Mouse (Mus musculus): ENCODE data around the gene Zbtb16. TPM values are rescaled to one million over a fixed set of nuclear protein-coding genes. Genes with fewer than 3 reads are reported as not detected.

The Zbtb16 gene
- polyA plus RNA-seq, 1 experiment from 2014 or later: 1.00 TPM

DNA sequence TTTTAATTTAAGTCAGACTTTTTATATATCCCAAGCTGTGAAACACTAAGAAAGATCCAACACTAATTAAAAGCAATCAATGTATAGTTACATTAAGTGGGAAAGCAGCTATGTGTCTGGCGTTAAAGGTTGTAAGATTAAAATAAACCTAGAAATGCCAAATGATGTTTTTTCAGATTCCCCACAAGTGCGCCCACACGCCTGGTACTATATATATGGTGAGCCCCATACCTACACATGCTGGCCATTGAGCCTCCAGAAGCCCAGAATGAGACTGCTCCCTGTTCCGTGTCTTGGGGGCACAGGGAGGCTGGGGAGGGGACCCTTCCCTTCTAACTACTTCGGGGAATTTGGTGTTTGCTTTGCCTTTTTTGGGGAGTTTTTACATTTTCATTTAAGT, 34.7 kb downstream of the Zbtb16 start:
- no peak overlapping the region for H3K9ac ChIP-seq
- no peaks in the 10 kb centered on the region for H3K9me3 ChIP-seq (replicated peaks)
- no peak overlapping the region for H3K27ac ChIP-seq (ENCODE audit: poor library complexity, severe bottlenecking)
- no peak overlapping the region for H3K4me3 ChIP-seq
- no peak for ATAC-seq (ENCODE audit: insufficient number of reproducible peaks, low FRiP score)
- H3K36me3 ChIP-seq: no peaks in the 10 kb centered on the region
- no peak overlapping the region for H3K4me2 ChIP-seq
- 85% methylated on average over 5 of the region's 5 CpGs for WGBS
- peaks cover 4% of the 10 kb centered on the region for H3K4me1 ChIP-seq (replicated peaks)
- H3K27me3 ChIP-seq (replicated peaks): 0 out of 2 replicates have a peak, but pooled peaks cover 10% of the 10 kb centered on the region

GRCm38 (mm10) chr9:48800627-48801026, 35.4 kb downstream of the Zbtb16 start:
- Histone ChIP-seq H3K4me2 (no peak overlapping the region), H3K9ac (no peak overlapping the region), H3K4me3 (no peak overlapping the region), H3K9me3 (replicated peaks) (no peaks in the 10 kb centered on the region), H3K27me3 (replicated peaks) (0 out of 2 replicates have a peak, but pooled peaks cover 11% of the 10 kb centered on the region), H3K4me1 (replicated peaks) (peaks cover 10% of the 10 kb centered on the region), H3K27ac (ENCODE audit: poor library complexity, severe bottlenecking) (no peak overlapping the region), H3K36me3 (no peaks in the 10 kb centered on the region)
- ATAC-seq (ENCODE audit: insufficient number of reproducible peaks, low FRiP score): no peak
- 78% methylated on average over 8 of the region's 8 CpGs for WGBS

GRCm38 (mm10) chr9:48798044-48798443, 38.0 kb downstream of the Zbtb16 start:
- Histone ChIP-seq H3K27ac (ENCODE audit: poor library complexity, severe bottlenecking) (no peak overlapping the region), H3K4me1 (replicated peaks) (peaks cover 19% of the 10 kb centered on the region), H3K36me3 (no peaks in the 10 kb centered on the region), H3K4me2 (no peak overlapping the region), H3K4me3 (no peak overlapping the region), H3K9me3 (replicated peaks) (no peaks in the 10 kb centered on the region), H3K9ac (no peak overlapping the region), H3K27me3 (replicated peaks) (peaks cover 24% of the 10 kb centered on the region)
- WGBS: 80% methylated on average over 6 of the region's 6 CpGs
- no peak for ATAC-seq (ENCODE audit: insufficient number of reproducible peaks, low FRiP score)

GRCm38 (mm10) chr9:48796267-48796822, 39.7 kb downstream of the Zbtb16 start:
- no peak overlapping the region for H3K4me3 ChIP-seq
- 41% methylated on average over 11 of the region's 11 CpGs for WGBS
- H3K9me3 ChIP-seq (replicated peaks): no peaks in the 10 kb centered on the region
- H3K4me2 ChIP-seq: no peak overlapping the region
- H3K9ac ChIP-seq: no peak overlapping the region
- H3K27ac ChIP-seq (ENCODE audit: poor library complexity, severe bottlenecking): no peak overlapping the region
- H3K36me3 ChIP-seq: no peaks in the 10 kb centered on the region
- no peak for ATAC-seq (ENCODE audit: insufficient number of reproducible peaks, low FRiP score)
- peaks cover 37% of the 10 kb centered on the region for H3K27me3 ChIP-seq (replicated peaks)
- peaks cover 19% of the 10 kb centered on the region for H3K4me1 ChIP-seq (replicated peaks)

DNA sequence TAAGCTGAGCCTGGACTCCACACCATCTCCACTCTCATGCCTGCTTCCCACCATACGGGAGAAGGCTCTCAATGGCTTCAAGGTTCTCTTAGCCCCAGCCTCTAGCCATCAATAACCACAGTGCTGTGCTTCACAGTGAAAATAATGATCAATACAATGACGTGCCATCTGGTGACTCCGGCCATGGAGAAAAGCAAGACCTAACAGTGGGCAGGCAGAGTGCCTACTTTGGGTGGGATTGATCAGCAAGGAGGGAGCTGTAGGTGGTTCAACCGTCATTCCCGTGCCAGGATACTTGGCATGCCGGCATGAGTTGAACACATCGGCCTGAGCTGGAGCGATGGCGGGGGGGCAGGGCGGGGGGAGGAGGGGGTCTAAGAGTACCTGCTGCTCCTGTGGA, 40.3 kb downstream of the Zbtb16 start:
- Histone ChIP-seq H3K9ac (no peak overlapping the region), H3K4me1 (replicated peaks) (peaks cover 19% of the 10 kb centered on the region), H3K9me3 (replicated peaks) (no peaks in the 10 kb centered on the region), H3K36me3 (no peaks in the 10 kb centered on the region), H3K27me3 (replicated peaks) (peaks cover 37% of the 10 kb centered on the region), H3K4me3 (no peak overlapping the region), H3K4me2 (0 out of 2 replicates have a peak overlapping the region, but pooled peaks have one; percentile 11), H3K27ac (ENCODE audit: poor library complexity, severe bottlenecking) (no peak overlapping the region)
- WGBS: 55% methylated on average over 10 of the region's 10 CpGs
- ATAC-seq (ENCODE audit: insufficient number of reproducible peaks, low FRiP score): no peak

GRCm38 (mm10) chr9:48795095-48795494, 40.9 kb downstream of the Zbtb16 start:
- ATAC-seq (ENCODE audit: insufficient number of reproducible peaks, low FRiP score): 0 out of 2 replicates have a peak, but pooled peaks have one; percentile 15
- H3K27me3 ChIP-seq (replicated peaks): peaks cover 37% of the 10 kb centered on the region
- no peak overlapping the region for H3K9ac ChIP-seq
- peaks cover 19% of the 10 kb centered on the region for H3K4me1 ChIP-seq (replicated peaks)
- peak overlapping the region; percentile 15; the same call in 1 of the 2 replicates for H3K4me2 ChIP-seq
- 7% methylated on average over 8 of the region's 8 CpGs for WGBS
- H3K36me3 ChIP-seq: no peaks in the 10 kb centered on the region
- H3K9me3 ChIP-seq (replicated peaks): no peaks in the 10 kb centered on the region
- no peak overlapping the region for H3K4me3 ChIP-seq
- H3K27ac ChIP-seq (ENCODE audit: poor library complexity, severe bottlenecking): no peak overlapping the region

- H3K4me3 ChIP-seq: no peak overlapping the region
- no peak overlapping the region for H3K27ac ChIP-seq (ENCODE audit: poor library complexity, severe bottlenecking)
- peaks cover 40% of the 10 kb centered on the region for H3K27me3 ChIP-seq (replicated peaks)
- WGBS: 58% methylated on average over 2 of the region's 2 CpGs
- no peak overlapping the region for H3K9ac ChIP-seq
- H3K4me2 ChIP-seq: no peak overlapping the region
- peaks cover 19% of the 10 kb centered on the region for H3K4me1 ChIP-seq (replicated peaks)
- ATAC-seq (ENCODE audit: insufficient number of reproducible peaks, low FRiP score): no peak
- H3K36me3 ChIP-seq: no peaks in the 10 kb centered on the region
- H3K9me3 ChIP-seq (replicated peaks): no peaks in the 10 kb centered on the region
These were observed 41.6 kb downstream of the Zbtb16 start for GRCm38 (mm10) chr9:48794463-48794862.

- H3K9me3 ChIP-seq (replicated peaks): no peaks in the 10 kb centered on the region
- peaks cover 40% of the 10 kb centered on the region for H3K27me3 ChIP-seq (replicated peaks)
- 58% methylated on average over 4 of the region's 4 CpGs for WGBS
- no peak for ATAC-seq (ENCODE audit: insufficient number of reproducible peaks, low FRiP score)
- no peak overlapping the region for H3K27ac ChIP-seq (ENCODE audit: poor library complexity, severe bottlenecking)
- no peak overlapping the region for H3K4me3 ChIP-seq
- no peak overlapping the region for H3K9ac ChIP-seq
- peaks cover 19% of the 10 kb centered on the region for H3K4me1 ChIP-seq (replicated peaks)
- H3K4me2 ChIP-seq: no peak overlapping the region
- H3K36me3 ChIP-seq: no peaks in the 10 kb centered on the region
These were observed 42.3 kb downstream of the Zbtb16 start for GRCm38 (mm10) chr9:48793638-48794188.

DNA sequence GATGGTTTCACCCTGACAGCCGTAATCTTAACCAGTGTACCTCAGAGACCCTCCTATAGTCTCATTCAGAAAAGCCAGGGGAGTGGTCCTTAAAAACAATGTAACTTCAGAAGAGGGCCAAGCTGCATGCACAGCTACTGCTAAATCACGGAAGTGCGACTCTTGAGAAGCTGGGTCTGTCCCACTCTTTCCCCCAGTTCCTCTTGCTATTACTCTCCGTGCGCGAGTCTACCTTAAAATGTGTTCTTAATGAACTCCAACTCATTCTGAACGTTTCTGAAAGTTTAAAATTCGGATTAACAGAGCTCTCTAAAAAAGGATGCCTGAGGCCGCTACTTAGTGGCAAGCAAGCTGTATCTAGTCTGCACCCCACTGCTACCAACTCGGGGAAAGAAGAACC, 45.4 kb downstream of the Zbtb16 start:
- WGBS: 79% methylated on average over 10 of the region's 10 CpGs
- Histone ChIP-seq H3K9ac (no peak overlapping the region), H3K4me1 (replicated peaks) (peaks cover 14% of the 10 kb centered on the region), H3K36me3 (no peaks in the 10 kb centered on the region), H3K27me3 (replicated peaks) (peaks cover 32% of the 10 kb centered on the region), H3K4me3 (no peak overlapping the region), H3K9me3 (replicated peaks) (no peaks in the 10 kb centered on the region), H3K27ac (ENCODE audit: poor library complexity, severe bottlenecking) (no peak overlapping the region), H3K4me2 (no peak overlapping the region)
- no peak for ATAC-seq (ENCODE audit: insufficient number of reproducible peaks, low FRiP score)

DNA sequence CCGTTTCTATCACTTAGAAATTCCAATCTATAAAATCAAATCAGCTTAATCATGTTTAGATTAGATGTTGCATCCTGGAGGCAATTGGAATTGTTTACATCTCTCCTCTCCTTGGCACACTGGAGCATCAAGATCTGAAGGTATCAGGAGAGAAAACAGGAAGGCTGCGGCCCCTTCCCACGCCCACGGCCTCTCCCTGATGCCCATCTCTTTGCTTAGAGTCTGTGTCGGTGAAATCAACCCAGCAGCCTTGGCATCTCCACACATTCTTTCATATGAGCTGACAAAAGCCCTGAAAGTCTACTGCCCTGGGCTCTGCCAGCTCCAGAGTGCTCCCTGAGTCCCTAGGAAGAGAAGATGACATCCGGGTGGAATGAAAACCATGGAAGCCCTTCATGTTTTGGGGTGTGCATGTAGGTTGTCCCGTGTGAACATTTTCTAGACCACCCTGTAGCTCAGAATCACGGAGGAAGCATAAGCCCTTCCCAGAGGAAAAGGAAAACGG, 48.1 kb downstream of the Zbtb16 start:
- Histone ChIP-seq H3K9me3 (replicated peaks) (no peaks in the 10 kb centered on the region), H3K4me3 (no peak overlapping the region), H3K4me1 (replicated peaks) (peaks cover 11% of the 10 kb centered on the region), H3K27me3 (replicated peaks) (peaks cover 15% of the 10 kb centered on the region), H3K4me2 (no peak overlapping the region), H3K36me3 (no peaks in the 10 kb centered on the region), H3K27ac (ENCODE audit: poor library complexity, severe bottlenecking) (no peak overlapping the region), H3K9ac (no peak overlapping the region)
- ATAC-seq (ENCODE audit: insufficient number of reproducible peaks, low FRiP score): no peak
- WGBS: 71% methylated on average over 9 of the region's 9 CpGs

GRCm38 (mm10) chr9:48787321-48787720, 48.7 kb downstream of the Zbtb16 start:
- Histone ChIP-seq H3K36me3 (no peaks in the 10 kb centered on the region), H3K4me1 (replicated peaks) (peaks cover 18% of the 10 kb centered on the region), H3K27me3 (replicated peaks) (peaks cover 9% of the 10 kb centered on the region), H3K9me3 (replicated peaks) (no peaks in the 10 kb centered on the region), H3K27ac (ENCODE audit: poor library complexity, severe bottlenecking) (no peak overlapping the region), H3K4me2 (no peak overlapping the region), H3K9ac (no peak overlapping the region), H3K4me3 (no peak overlapping the region)
- WGBS: 56% methylated on average over 1 of the region's 1 CpGs
- no peak for ATAC-seq (ENCODE audit: insufficient number of reproducible peaks, low FRiP score)

Measured in heart, embryonic 12.5 days (tissue).